Mouse (Mus musculus) testis, postnatal 10 days (tissue): ENCODE results near the gene Vstm5.
"Not testable (repeated sequence)": the region's sequence is repeated elsewhere in the genome, so short reads cannot be mapped to it uniquely, and the experiment has no call there.

Experiments used
- DNase-seq: peaks from one replicate; pipeline ENCODE4 v3.0.0; 2021; ENCODE audit warnings: low spot score

Gene Vstm5

GRCm38 (mm10) chr9:15261980-15262379 is 23.1 kb downstream of the Vstm5 start:
- DNase-seq = no peak

- DNase-seq = no peak
These were observed 24.6 kb downstream of the Vstm5 start for GRCm38 (mm10) chr9:15263487-15263886.

DNA sequence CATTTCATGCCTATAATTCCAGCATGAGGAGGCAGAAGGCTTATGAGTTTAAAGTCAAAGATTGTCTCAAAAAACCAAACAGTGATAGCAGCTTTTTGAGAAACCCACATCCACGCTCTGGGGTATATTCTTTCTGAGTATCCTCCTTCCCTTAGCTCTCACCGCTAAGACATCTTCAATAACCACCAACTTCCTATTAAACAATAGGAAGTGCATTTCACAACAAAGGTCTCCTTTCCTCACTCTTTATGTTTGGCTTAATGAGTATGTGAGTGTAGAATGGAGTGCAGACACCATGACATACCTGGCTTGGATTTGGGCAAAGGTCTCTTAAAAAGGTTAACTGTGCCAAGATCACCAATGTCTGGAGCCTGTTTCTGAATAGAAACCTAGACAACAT is 35.1 kb downstream of the Vstm5 start:
- no peak for DNase-seq

GRCm38 (mm10) chr9:15276855-15277254 is 38.0 kb downstream of the Vstm5 start:
- no peak for DNase-seq

DNA sequence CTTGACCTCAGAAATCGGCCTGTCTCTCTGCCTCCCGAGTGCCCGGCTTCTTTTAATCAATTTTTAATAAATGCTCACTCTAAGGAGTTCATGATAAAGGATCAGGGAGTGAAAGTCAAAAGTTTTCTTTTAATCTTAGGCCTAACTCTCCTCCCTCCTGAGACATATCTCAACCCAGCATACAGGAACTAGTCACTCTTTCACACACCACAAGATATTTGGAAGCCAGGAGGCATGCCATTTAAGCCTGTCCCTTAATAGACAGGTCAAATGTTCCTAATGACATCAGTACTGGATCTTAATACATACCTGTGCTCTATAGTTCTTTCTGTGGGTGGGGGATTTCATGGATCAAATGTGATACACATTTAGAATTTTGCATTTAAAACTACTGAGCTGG is 39.5 kb downstream of the Vstm5 start:
- DNase-seq = no peak

DNA sequence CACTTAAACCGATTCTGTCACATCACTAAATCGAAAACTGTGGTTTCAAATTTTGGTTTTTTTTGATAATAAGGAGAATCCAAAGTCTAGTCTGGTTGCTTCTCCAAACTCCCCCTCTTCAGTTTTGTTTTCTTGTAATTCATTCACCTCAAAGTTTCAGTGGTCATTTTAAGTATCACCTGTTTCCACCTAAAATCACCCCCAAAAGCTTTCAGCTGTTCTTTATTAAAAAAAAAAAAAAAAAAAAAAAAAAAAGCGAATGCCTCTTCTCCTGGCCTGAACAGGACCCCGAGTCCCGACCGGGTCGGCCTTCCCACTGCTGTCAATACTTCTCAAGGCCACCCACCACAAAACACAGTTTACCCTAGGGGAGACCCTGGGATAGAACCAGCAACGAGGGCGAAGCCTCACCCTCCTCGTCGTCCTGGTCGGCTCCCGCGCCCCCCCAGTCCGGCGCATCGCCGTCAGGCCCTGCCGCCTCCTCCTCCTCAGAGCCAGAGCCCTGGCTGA is 40.3 kb downstream of the Vstm5 start:
- no peak for DNase-seq

DNA sequence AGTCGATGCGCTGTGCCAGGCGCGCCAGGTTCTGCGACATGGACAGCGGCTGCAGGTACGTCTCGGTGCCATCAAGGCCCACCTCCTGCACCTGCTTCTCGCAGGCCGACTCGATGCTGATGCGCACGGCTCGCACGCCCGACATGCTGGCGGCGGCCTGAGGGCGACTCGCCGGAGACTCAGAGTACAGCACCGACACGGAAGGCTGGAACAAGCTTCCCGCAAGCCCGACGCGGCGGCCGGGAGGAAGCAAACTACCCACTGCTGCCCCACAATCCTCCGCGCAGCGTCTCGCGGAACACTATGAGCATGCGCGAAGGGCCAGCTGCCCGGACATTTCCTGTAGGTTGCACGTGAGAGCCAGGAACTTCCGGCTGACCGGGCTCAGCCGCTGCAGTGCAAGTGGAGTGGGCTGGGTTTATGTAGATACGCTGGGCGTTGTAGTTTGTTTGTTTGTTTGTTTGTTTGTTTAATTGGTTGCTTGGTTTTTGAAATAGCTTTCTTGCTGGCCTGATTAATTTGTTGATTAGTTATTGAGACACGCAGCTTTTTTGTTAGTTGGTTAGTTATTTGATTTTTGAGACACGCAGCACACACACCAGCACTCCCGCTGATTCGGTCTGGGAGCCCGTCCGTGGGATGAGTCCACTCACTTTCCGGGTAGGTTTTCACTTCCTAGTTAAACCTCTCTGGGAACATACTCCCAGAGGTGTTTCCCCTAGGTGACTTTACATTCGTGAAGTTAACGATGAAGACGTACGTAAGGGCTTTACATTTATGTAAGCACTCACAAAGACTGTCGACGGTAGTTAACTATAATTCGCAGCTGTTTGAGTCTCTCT is 41.0 kb downstream of the Vstm5 start, which contains the start of gene Med17:
TSS of gene Med17 (minus strand) at position 283 of the 842 bp plus-strand sequence.
- peak; percentile 91 for DNase-seq

DNA sequence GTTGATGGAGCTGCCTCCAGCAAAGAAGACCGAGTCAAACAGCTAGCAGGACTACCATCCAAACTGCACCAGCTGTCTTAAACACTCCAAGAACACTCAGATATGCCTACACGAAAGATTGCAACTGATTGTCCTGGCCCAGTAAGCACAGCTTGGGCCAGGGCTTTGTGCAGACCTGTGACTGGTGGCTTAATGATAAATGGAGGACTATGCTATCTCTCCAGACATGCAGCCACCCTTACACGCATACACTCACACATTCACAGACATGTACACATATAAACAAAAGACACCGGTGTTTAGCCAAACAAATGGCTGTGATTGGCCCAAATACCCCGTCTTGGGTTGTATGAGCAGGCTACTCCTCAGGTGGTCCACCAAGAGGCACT is 41.6 kb downstream of the Vstm5 start:
- no peak for DNase-seq

- no peak for DNase-seq
These were observed 46.6 kb downstream of the Vstm5 start for GRCm38 (mm10) chr9:15285443-15285842.

GRCm38 (mm10) chr9:15287846-15288245 is 49.0 kb downstream of the Vstm5 start:
- DNase-seq = no peak

DNA sequence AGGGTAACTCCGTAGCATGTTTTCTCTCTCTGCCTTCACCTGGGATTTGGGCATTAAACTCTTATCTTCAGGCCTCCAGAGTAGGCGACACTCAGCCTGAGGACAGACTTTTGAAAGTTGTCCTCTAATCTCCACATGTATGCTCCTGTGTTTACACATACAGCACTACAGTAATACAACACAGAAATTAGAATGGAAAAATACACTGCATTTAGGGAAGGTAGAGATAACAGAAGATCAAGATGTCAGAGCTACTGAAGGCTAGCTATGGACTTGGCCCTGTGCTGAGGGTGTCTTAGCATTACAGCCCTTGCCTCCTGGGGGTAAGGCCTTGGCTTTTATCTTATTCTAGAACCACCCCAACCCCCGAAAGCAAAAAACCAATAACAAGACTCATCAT is 49.6 kb downstream of the Vstm5 start:
- no peak for DNase-seq

- DNase-seq = no peak
These were observed 50.4 kb downstream of the Vstm5 start for GRCm38 (mm10) chr9:15289251-15289650.

- DNase-seq = no peak
These were observed 58.3 kb downstream of the Vstm5 start for GRCm38 (mm10) chr9:15297112-15297511.

DNA sequence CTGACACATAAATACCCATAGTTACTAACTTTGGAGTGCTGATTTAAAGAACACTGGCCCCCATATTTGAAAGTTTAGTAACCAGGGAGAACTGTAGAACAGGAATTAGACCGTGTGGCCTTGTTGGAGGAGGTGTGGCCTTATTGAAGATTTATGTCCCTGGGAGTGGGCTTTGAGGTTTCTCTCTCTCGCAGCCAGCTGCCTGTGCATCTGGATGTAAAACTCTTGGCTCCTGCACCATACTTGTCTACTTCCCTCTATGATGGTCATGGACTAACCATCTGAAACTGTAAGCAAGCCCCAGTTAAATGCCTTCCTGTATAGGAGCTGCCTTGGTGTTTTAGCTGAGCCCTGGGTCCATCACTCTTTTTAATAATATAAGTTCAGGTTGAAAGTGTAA is 59.6 kb downstream of the Vstm5 start:
- DNase-seq = no peak

GRCm38 (mm10) chr9:15300056-15300455 is 61.2 kb downstream of the Vstm5 start:
- no peak for DNase-seq

GRCm38 (mm10) chr9:15301399-15301798 is 62.6 kb downstream of the Vstm5 start:
- peak; percentile 51 for DNase-seq

DNA sequence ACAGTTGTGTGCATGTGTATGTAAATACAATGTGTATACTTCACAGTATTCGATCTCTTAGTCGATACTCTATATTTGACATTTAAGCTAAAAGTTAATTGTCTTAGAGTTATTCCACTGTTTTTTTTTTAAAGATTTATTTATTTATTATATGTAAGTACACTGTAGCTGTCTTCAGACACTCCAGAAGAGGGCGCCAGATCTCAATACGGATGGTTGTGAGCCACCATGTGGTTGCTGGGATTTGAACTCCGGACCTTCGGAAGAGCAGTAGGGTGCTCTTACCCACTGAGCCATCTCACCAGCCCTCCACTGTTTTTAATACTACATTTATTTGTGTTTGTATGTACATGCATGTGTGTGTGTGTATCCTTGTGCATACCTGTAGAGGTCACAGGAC is 63.2 kb downstream of the Vstm5 start:
- not testable (repeated sequence) for DNase-seq

DNA sequence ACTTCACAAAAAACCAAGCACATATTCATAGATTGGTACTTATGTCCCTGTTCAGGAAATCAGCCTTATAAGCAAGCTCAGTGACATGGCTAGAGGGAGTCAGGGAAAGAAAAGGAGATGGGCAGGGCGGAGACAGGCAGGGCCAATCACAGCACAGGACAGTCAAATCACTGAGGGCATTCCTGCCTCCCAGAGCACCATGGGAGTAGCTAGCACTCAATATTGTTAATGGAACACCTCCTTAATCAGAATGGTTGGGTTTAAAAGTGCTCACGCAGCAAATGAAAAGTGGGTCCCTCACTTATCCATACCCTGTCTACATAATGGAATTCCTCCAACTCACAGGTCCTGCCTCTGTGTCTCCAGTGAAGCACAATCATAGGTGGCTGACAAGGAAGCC is 64.0 kb downstream of the Vstm5 start:
- no peak for DNase-seq

GRCm38 (mm10) chr9:15305503-15306397 is 66.9 kb downstream of the Vstm5 start, which contains the start of gene Taf1d:
Gene Taf1d (plus strand): TSS chr9:15306214.
- peak; percentile 100 for DNase-seq

- no peak for DNase-seq
These were observed 67.7 kb downstream of the Vstm5 start, which contains the start of gene 4931406C07Rik for GRCm38 (mm10) chr9:15306398-15307119. Gene 4931406C07Rik (minus strand): TSS chr9:15306448.

DNA sequence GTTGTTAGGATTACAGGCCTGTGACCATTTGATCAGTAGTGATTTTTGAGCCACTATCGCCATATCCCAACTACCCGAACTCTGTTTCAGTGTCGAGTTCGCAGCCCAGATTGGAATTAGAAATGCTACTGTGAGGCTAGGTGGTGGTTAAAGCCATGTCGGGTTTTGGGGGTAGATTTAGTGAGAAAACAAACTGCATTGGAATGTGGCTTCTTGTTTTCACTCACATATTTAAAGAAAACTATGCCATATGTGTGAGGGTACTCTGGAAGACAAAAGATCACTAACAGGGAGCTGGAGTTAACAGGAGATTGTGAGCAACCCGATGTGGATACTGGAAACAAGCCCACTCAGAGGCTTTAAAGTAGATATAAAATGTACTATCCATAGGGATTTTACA is 68.4 kb downstream of the Vstm5 start:
- no peak for DNase-seq

DNA sequence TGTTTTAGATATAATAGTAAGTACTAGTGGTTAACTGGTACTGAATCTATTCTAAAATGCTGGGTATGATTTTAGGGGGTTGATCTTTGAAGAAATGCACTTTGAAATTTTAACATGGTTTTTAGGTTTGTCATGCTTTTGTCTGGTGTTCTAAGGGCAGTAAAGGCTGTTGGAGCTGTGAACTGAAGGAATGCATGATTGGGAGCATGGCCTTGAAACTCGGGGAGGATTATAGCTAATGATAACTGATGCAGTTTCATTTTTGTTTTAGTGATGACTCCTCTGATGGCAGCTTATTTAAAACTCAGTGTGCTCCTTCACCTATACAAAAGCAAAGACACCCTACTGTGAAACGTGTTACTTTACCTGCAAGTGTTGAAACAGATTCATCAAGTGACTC is 69.4 kb downstream of the Vstm5 start:
- no peak for DNase-seq
